Mouse (Mus musculus): ENCODE results near the gene Cd7.

DNA sequence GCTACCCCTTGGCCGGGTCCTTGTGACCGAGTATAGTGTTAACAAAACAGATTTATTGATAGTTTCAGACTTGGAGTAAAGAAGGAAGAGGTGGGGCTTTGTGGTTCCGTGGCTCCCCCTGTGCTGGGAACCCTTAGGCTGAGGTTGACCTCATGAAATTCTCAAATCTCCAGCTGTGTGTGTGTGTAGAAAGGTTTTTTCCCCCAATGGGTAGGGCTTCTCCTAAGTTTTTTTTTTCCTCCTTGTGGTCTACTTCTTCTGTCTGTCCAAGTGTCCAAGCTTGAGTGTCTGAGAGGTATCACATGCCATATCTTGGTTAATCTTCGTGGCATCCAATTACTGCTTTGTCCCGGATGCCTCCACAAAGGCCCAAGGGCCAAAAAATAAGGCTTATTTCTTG is 6.1 kb downstream of the Cd7 start:
- TF ChIP-seq POLR2A (IDR thresholded peaks at IDR 0.05; ENCODE audit: control insufficient read depth, low read depth, low read length) = no peak
- no peak for TF ChIP-seq CTCF (IDR thresholded peaks at IDR 0.05; ENCODE audit: control insufficient read depth, insufficient read depth, insufficient replicate concordance, low read depth, low read length)
